Mouse (Mus musculus) limb, embryonic 13.5 days (tissue): ENCODE measurements around the gene Rec8. TPM values are rescaled to one million over a fixed set of nuclear protein-coding genes. Genes with fewer than 3 reads are reported as not detected.
A peak's percentile ranks its signal among the peaks of the same experiment; 100 is the strongest.

ENCODE experiments used
- ATAC-seq: fragments of 200-750 bp; cut with Nextera tagmentation; 2 replicates; pipeline ENCODE4 v1.8.0; 2017; ENCODE audit warnings: low read depth, moderate number of reproducible peaks, moderate TSS enrichment; ENCODE audit not compliant: low FRiP score
- H3K27ac ChIP-seq: fragments of 300-500 bp; sonication (generic); 2 replicates; pipeline ENCODE4 v1.5.1; 2015; ENCODE audit warnings: inconsistent platforms, mild to moderate bottlenecking, moderate library complexity
- H3K27me3 ChIP-seq: fragments of 300-500 bp; sonication (generic); 2 replicates; pipeline ENCODE4 v1.6.1; 2015; ENCODE audit warnings: mild to moderate bottlenecking, inconsistent platforms
- H3K36me3 ChIP-seq: fragments of 300-500 bp; sonication (generic); 2 replicates; pipeline ENCODE4 v1.6.1; 2015; ENCODE audit warnings: inconsistent platforms, mild to moderate bottlenecking, moderate library complexity
- H3K4me1 ChIP-seq: fragments of 300-500 bp; sonication (generic); 2 replicates; pipeline ENCODE4 v1.6.1; 2015; ENCODE audit warnings: inconsistent platforms
- H3K4me2 ChIP-seq: fragments of 300-500 bp; sonication (generic); replicated peaks from 2 replicates; pipeline ENCODE4 v1.6.1; 2015; ENCODE audit warnings: inconsistent platforms, mild to moderate bottlenecking, moderate library complexity
- H3K4me3 ChIP-seq: fragments of 300-500 bp; sonication (generic); 2 replicates; pipeline ENCODE4 v1.5.1; 2015; ENCODE audit warnings: moderate library complexity, mild to moderate bottlenecking, inconsistent platforms
- H3K9ac ChIP-seq: fragments of 300-500 bp; sonication (generic); 2 replicates; pipeline ENCODE4 v1.6.1; 2015; ENCODE audit warnings: mild to moderate bottlenecking, inconsistent platforms
- H3K9me3 ChIP-seq: fragments of 300-500 bp; sonication (generic); 2 replicates; pipeline ENCODE4 v1.6.1; 2016; ENCODE audit warnings: inconsistent platforms
- WGBS: fragments of 180-500 bp; shearing (Covaris S2); methylation state at CpG from one replicate; pipeline ENCODE4 v1.1.7; 2015; 5-methylcytosine and 5-hydroxymethylcytosine counted together
- polyA plus RNA-seq: library from polyadenylated mRNA; unstranded; fragments of >200 nt; fragmentation: Nextera tagmentation; extraction: Ambion mirVana; gene quantifications from 2 replicates; pipeline ENCODE4 v1.2.1, GENCODE M21; 2015

The Rec8 gene
- polyA plus RNA-seq, 1 experiment from 2014 or later: 7.0 TPM

DNA sequence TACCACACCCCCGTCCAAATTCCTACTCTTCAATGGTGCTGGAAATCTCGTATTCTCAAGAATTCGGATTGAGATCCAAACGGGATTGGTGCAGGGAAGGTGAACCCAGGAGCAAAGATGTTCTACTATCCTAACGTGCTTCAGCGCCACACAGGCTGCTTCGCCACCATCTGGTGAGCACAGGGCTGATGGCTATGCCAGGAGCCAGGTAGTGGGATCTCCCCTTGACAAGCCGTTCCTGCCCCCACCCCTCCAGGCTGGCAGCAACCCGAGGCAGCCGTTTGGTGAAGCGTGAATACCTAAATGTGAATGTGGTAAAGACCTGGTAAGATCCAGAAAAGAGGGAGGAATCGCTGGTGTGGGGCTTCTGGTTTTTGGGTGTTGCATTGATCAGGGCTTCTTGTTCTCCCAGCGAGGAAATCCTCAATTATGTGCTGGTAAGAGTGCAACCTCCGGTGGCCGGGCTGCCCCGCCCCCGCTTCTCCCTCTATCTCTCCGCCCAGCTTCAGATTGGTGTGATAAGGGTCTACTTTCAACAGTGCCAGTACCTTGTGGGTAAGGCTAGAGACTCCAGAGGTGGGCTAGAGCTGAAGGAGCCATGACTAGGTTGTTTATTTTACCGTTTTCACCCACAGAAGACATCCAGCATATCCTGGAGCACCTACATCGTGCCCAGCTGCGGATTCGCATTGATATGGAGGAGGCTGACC is 804 bp downstream of the Rec8 start:
- Histone ChIP-seq H3K4me3 (peak overlapping the region; percentile 34), H3K27me3 (no peaks in the 10 kb centered on the region; the same call in 1 of the 2 replicates), H3K4me1 (peaks cover 6% of the 10 kb centered on the region; the same call in 1 of the 2 replicates), H3K4me2 (peak overlapping the region; percentile 58), H3K27ac (no peak overlapping the region), H3K9ac (peak overlapping the region; percentile 43), H3K36me3 (peaks cover 7% of the 10 kb centered on the region), H3K9me3 (no peaks in the 10 kb centered on the region)
- 49% methylated on average over 22 of the region's 22 CpGs for WGBS
- no peak for ATAC-seq

DNA sequence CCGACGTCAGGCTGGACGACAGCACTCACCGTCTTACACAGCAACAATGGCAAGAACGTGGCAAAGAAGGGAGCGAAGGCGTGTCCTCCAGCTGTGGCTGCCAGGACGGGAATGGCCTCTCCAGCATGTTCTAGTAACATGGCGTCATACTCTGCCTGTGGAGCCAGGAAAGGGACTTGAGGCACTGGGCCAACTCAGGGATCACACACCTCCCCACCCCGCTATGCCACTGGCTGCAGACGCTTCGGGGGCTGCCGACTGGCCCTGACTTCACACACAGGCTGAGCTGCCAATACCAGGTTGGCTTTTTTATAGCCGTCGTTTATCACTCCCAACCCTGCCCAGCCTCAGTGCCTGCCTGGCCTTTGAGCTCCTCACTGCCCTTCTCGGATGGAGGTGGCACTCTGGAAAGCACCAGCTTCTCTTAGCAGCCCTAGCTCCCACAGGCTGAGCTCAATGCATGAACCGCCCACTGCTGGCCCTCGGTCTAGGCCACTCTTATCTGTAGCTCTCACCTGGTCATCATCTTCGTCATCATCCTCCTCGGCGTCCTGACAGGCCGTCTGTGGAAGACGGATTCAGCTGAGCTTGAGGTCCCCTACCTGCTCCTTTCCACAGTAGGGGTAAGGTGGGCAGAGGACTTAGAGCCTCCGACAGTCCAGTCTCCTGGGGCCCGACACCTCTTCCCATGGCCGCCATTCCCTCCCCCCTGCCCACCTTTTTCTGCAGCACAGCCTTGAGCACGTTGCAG is 10.4 kb downstream of the Rec8 start:
- ATAC-seq: no peak
- no peak overlapping the region for H3K4me2 ChIP-seq
- 74% methylated on average over 27 of the region's 27 CpGs for WGBS

DNA sequence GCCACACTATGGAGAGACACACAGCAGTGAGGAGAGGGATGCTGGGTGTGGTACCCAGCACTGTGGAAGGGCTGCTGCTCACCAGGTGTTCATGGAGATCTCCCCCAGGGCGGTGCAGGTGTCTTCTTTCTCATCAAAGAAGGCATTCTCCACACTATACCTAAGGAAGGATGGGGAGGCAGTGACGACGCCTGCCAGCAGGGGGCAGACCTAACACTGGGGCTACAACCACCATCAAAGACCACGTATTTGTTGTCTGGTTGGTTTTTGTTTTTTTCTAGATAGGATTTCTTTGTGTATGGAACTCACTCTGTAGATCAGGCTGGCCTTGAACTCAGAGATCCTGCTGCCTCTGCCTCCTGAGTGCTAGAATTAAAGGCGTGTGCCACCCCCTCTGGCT is 11.5 kb downstream of the Rec8 start:
- Histone ChIP-seq H3K4me3 (no peak overlapping the region), H3K4me2 (no peak overlapping the region), H3K9me3 (no peaks in the 10 kb centered on the region), H3K36me3 (peaks cover 99% of the 10 kb centered on the region), H3K9ac (no peak overlapping the region), H3K27ac (no peak overlapping the region), H3K4me1 (peaks cover 5% of the 10 kb centered on the region), H3K27me3 (no peaks in the 10 kb centered on the region)
- 47% methylated on average over 5 of the region's 5 CpGs for WGBS
- no peak for ATAC-seq

More for the DNA sequence above, 10.4 kb downstream of the Rec8 start:
- no peak overlapping the region for H3K4me3 ChIP-seq
- H3K27me3 ChIP-seq: no peaks in the 10 kb centered on the region
- H3K4me1 ChIP-seq: no peaks in the 10 kb centered on the region
- no peaks in the 10 kb centered on the region for H3K9me3 ChIP-seq
- H3K36me3 ChIP-seq: peaks cover 98% of the 10 kb centered on the region
- no peak overlapping the region for H3K27ac ChIP-seq
- H3K9ac ChIP-seq: no peak overlapping the region

DNA sequence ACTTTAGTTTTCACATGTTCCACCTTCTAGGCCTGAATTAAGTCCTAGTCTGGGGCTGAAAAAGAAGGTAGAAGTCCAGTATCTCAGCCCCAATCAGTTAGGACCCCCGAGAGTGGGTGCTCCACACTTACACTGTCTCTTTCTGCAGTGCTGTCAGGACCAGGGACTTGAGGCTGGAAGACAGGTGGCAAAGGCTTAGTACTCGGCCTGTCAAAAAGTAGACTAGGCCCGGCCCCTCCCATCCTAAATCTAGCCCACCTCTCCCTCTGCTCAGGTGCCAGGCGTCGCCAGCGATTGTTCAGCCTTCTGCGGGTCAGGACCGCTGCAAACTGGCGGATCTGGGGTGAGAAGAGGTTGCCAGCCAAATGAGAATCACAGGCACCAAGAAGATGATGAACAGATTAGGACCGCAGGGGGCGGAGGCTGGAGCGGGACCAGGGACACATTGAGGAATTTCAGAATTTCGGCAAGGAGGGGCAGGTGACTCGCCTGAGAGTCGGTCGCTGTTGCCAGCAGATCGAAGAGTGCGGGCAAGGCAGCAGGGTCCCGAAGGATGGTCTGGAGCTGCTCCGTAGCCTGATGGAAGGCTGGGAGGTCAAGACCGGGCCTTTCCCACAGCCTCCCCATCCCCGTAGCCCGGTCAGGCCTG is 17.2 kb downstream of the Rec8 start:
- Histone ChIP-seq H3K27me3 (no peaks in the 10 kb centered on the region), H3K4me2 (peak overlapping the region; percentile 92), H3K4me3 (peak overlapping the region; percentile 76), H3K27ac (peak overlapping the region; percentile 77), H3K9ac (peak overlapping the region; percentile 84), H3K36me3 (peaks cover 81% of the 10 kb centered on the region), H3K4me1 (peaks cover 17% of the 10 kb centered on the region), H3K9me3 (no peaks in the 10 kb centered on the region)
- WGBS: 2% methylated on average over 23 of the region's 23 CpGs
- ATAC-seq: peak; percentile 48

DNA sequence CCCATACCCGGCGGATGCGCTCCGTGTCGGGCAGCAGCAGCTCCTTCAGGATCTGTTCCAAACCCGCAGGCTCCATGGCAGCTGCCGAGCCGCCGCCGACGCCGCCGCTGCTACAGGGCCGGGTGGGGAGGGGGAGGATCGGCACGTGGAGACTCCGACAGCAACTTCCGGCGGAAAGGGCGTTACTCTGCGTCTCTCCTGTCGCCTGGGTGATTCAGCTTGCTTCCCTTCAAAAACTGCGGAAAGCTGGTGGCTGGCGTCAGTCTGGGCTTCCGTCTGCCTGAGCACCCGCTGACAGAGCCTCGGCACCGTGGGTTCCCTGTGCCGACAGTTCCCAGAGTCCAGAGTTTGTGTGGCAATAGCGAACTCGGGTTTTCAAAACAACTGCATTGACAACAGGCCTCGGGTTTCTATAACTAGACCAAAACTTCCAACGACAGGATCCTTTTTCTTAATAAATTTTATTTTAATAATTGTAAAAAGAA is 17.7 kb downstream of the Rec8 start, which contains the start of gene Ipo4:
Gene Ipo4, minus strand, starts transcription at position 435 of the 485 bp plus-strand sequence.
- peaks cover 17% of the 10 kb centered on the region for H3K4me1 ChIP-seq
- peak within 1 kb of the TSS; percentile 77 for H3K27ac ChIP-seq
- peaks cover 81% of the 10 kb centered on the region for H3K36me3 ChIP-seq

DNA sequence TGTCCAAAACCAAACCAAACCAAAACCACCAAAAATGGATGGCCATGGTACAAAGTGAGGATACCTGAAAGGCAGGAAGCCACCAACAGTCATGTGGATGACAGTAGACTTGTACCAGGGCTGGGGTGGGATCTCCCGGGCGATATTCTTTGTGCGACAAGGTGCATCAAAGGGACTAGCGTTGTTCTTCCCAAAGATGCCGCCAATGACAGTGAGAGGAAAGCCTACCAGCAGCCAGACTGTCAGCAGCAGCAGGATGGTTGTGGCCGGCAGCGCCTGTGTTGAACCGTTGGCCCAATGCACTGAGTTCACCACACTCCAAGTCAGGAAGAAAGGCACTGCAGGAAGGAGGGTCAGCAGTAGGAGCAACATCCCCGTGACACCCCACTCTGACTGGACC is 20.0 kb downstream of the Rec8 start, which contains the start of gene Gm49378:
Gene Gm49378, minus strand, starts transcription at position 101 of the 400 bp plus-strand sequence.
- Histone ChIP-seq H3K4me1 (peaks cover 33% of the 10 kb centered on the region), H3K9ac (no peak within 1 kb of the TSS), H3K9me3 (no peaks in the 10 kb centered on the region), H3K27me3 (no peaks in the 10 kb centered on the region), H3K4me2 (no peak within 1 kb of the TSS), H3K4me3 (no peak within 1 kb of the TSS), H3K36me3 (peaks cover 72% of the 10 kb centered on the region), H3K27ac (no peak within 1 kb of the TSS)
- 93% methylated on average over 9 of the region's 9 CpGs for WGBS
- ATAC-seq: no peak

More for the DNA sequence above, 17.7 kb downstream of the Rec8 start, which contains the start of gene Ipo4:
- H3K9ac ChIP-seq: peak within 1 kb of the TSS; percentile 84
- ATAC-seq: peak; percentile 91
- H3K9me3 ChIP-seq: no peaks in the 10 kb centered on the region
- H3K4me2 ChIP-seq: peak within 1 kb of the TSS; percentile 92
- H3K4me3 ChIP-seq: peak within 1 kb of the TSS; percentile 76
- no peaks in the 10 kb centered on the region for H3K27me3 ChIP-seq
- 1% methylated on average over 33 of the region's 33 CpGs for WGBS

DNA sequence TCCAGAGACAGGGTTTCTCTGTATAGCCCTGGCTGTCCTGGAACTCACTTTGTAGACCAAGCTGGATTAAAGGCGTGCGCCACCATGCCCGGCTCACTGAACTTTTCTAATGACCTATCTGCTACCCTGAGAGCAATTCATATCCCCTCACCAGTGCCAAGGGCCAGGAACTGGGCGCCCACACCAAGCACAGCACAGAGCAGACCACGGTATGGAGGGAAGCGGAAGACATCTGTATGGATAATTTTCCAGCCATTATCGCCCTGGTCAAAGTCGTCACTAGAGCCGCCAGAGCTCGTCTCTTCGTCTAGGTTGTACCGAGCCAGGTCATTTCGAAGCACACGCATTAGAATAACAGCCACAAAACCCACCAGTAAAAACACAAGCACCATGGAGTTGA is 23.0 kb downstream of the Rec8 start:
- H3K9me3 ChIP-seq: no peaks in the 10 kb centered on the region
- no peaks in the 10 kb centered on the region for H3K27me3 ChIP-seq
- peaks cover 58% of the 10 kb centered on the region for H3K36me3 ChIP-seq
- H3K4me1 ChIP-seq: peaks cover 33% of the 10 kb centered on the region
- no peak overlapping the region for H3K4me2 ChIP-seq
- 96% methylated on average over 14 of the region's 14 CpGs for WGBS
- H3K4me3 ChIP-seq: no peak overlapping the region
- H3K27ac ChIP-seq: no peak overlapping the region
- ATAC-seq: no peak
- 0 out of 2 replicates have a peak overlapping the region, but pooled peaks have one; percentile 21 for H3K9ac ChIP-seq

DNA sequence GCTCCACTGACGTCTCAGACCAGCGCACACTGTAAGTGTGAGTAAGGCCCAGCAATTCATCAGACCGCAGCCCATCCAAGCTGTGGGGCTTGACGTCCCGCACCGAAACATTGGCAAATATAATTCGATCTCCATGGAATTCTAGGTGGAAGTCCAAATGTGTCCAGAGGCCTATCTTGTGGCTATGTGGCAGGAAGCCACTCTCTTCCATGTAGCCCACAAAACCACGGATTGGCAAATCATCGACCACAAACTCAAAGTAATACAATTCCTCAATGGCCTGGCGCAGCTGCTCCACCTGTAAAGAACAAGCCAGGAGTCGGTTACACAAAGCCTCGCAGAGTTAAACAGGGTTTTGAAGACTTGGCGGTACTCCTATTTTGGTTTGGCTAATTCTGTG is 23.5 kb downstream of the Rec8 start:
- WGBS: 97% methylated on average over 13 of the region's 13 CpGs
- H3K36me3 ChIP-seq: peaks cover 59% of the 10 kb centered on the region

DNA sequence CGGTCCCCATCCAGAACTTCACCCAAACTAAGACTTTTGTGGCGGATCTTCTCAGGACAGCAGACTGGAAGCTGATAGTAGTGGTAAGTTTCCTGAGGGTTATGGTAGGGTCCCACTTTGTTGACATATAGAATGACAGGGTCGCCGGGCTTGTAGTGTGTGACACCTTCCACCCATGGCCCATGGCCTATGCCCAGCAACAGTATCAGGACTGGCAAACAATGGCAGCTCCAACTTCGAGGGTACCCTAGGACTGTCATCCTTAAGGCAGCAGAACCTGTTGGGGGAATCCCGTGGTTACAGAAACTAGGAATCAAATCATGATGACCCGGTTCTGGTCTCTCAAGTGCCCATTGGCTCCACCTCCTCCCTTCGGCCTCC is 24.8 kb downstream of the Rec8 start:
- Histone ChIP-seq H3K9me3 (no peaks in the 10 kb centered on the region), H3K4me1 (peaks cover 29% of the 10 kb centered on the region), H3K4me3 (peak overlapping the region; percentile 96), H3K36me3 (peaks cover 55% of the 10 kb centered on the region), H3K27me3 (no peaks in the 10 kb centered on the region), H3K27ac (peak overlapping the region; percentile 92), H3K4me2 (peak overlapping the region; percentile 87), H3K9ac (peak overlapping the region; percentile 94)
- peak; percentile 33; the same call in 1 of the 2 replicates for ATAC-seq
- WGBS: 21% methylated on average over 8 of the region's 8 CpGs

More for the DNA sequence above, 23.5 kb downstream of the Rec8 start:
- Histone ChIP-seq H3K9ac (peak overlapping the region; percentile 1; the same call in 1 of the 2 replicates), H3K27ac (no peak overlapping the region), H3K4me3 (no peak overlapping the region), H3K4me2 (no peak overlapping the region), H3K4me1 (peaks cover 29% of the 10 kb centered on the region), H3K9me3 (no peaks in the 10 kb centered on the region), H3K27me3 (no peaks in the 10 kb centered on the region)
- no peak for ATAC-seq

DNA sequence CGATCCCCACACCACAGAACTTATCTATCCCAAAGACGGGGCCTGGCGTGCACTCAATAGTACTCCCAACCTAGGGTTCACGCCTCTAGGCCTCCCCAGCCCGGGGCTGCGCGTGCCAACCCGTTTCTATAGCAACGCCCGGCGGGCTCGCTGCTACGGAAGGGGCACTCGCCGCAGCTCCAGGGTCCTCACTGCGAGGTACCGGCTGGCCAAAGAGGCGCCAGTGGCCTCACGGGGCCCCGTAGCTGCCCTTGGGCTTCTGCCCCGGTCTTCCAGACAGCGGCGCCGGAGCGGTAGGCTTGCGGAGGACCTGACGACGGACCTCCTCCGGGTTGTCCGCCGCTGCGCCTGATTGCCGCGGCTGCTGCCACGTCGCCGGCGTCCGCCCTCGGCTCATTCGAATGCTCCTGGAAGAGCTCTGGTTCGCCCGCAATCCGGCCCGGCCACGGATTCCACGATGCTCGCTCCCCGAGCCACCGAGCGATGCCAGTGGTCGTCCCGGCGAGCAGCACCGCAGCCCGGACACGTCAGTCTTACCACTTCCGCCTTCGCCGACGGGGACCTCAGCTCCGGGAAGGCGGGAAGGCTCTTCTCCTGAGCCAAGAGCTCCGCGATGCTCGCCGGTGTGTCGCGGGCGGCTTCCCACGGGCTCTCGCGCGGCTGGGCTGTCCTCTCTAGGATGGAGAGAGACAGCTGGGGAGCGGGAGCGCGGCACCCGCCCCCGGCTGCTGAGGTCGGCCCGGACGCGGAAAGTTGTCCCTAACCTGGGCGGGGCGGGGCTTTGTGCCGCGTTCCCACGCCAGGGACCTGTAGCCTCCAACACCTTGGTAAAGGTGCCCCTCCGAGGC is 25.4 kb downstream of the Rec8 start, which contains the start of gene Tm9sf1:
Gene Tm9sf1, minus strand, starts transcription at position 747 of the 848 bp plus-strand sequence.
- peak; percentile 90 for ATAC-seq
- peaks cover 49% of the 10 kb centered on the region for H3K36me3 ChIP-seq
- under 1% methylated on average over 80 of the region's 89 CpGs for WGBS

More for the DNA sequence above, 25.4 kb downstream of the Rec8 start, which contains the start of gene Tm9sf1:
- Histone ChIP-seq H3K4me3 (peak within 1 kb of the TSS; percentile 96), H3K27ac (peak within 1 kb of the TSS; percentile 92), H3K27me3 (no peaks in the 10 kb centered on the region), H3K9ac (peak within 1 kb of the TSS; percentile 94), H3K9me3 (no peaks in the 10 kb centered on the region), H3K4me2 (peak within 1 kb of the TSS; percentile 87), H3K4me1 (peaks cover 29% of the 10 kb centered on the region)
